Mouse (Mus musculus) thymus, adult 2 months (tissue): ENCODE data around the gene Gast.

Source experiments
- CTCF ChIP-seq: fragments of 200-500 bp; IDR thresholded peaks from 2 replicates; pipeline ENCODE4 v1.5.1; 2012; ENCODE audit warnings: mild to moderate bottlenecking, control low read depth, low read length, moderate library complexity, borderline replicate concordance; ENCODE audit not compliant: control insufficient read depth, poor library complexity, insufficient read depth; ENCODE audit errors: extremely low read depth
- POLR2A ChIP-seq: fragments of 200-500 bp; IDR thresholded peaks from 2 replicates; pipeline ENCODE4 v1.6.1; 2012; ENCODE audit warnings: mild to moderate bottlenecking, low read length, control low read depth, moderate library complexity; ENCODE audit not compliant: control insufficient read depth, poor library complexity, insufficient read depth; ENCODE audit errors: extremely low read depth

DNA sequence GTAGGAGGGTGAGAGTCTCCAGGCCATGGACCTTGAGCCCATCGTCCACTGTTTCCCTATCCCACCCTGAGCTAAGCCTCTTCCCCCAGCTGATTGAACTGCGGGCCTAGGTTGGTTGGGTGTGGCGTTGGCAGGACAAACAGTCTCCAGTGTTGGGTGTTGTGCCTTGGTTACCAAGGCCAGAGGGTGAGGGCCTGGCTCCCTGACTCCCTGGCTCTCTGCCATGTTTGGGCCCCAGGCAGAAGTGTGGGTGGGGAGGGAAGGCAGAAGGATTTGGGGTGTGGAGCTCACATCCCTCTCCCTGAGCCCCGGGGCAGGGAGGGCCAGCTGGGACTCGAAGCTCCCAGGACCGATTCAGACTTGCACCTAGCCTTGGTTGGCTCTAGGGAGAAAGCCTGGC, 45.3 kb upstream of the Gast start:
- TF ChIP-seq CTCF (no peak), POLR2A (no peak)
